Mouse (Mus musculus): ENCODE data around the gene Abhd17a. TPM values are rescaled to one million over a fixed set of nuclear protein-coding genes. Genes with fewer than 3 reads are reported as not detected.
A peak's percentile ranks its signal among the peaks of the same experiment; 100 is the strongest.

Abhd17a gene
- polyA plus RNA-seq, 1 experiment from 2014 or later = 50.2 TPM

DNA sequence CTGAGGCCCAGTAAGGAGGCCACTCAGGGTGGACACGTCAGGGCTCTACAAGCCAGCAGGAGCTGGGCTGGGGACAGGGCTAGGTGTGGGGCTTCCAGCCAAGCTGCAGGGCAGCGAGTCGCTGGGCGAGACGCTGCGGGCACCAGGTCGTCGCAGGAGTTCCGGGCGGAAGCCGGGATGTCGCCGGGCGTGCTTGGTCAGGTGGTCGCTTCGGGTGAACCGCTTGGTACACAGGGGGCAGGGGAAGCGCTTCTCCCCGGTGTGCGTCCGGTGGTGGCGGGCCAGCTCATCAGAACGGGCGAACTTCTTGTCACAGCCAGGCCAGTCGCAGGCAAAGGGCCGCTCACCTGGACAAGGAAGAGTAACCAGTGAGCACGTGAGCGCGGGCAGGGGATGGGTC lies 21.3 kb downstream of the Abhd17a start:
- Histone ChIP-seq H3K4me2 (ENCODE audit: low read depth, low read length) (0 out of 2 replicates have a peak overlapping the region, but pooled peaks have one; percentile 99), H3K27ac (ENCODE audit: low read depth) (0 out of 2 replicates have a peak overlapping the region, but pooled peaks have one; percentile 11), H3K4me3 (ENCODE audit: low read depth, low read length) (no peak overlapping the region), H3K9me3 (ENCODE audit: low read length) (no peaks in the 10 kb centered on the region), H3K4me1 (ENCODE audit: insufficient read depth) (peaks cover 52% of the 10 kb centered on the region), H3K9ac (replicated peaks) (no peak overlapping the region; the same call in 1 of the 2 replicates), H3K27me3 (ENCODE audit: insufficient read depth, low read length) (no peaks in the 10 kb centered on the region), H3K36me3 (replicated peaks; ENCODE audit: insufficient read depth, low read length) (peaks cover 10% of the 10 kb centered on the region; the same call in 1 of the 2 replicates)
- TF ChIP-seq CTCF (IDR thresholded peaks at IDR 0.05; ENCODE audit: low read depth) (no peak), EP300 (IDR thresholded peaks at IDR 0.05; ENCODE audit: low read depth) (no peak)
- ATAC-seq = no peak
- no peak for DNase-seq
- WGBS (ENCODE audit: insufficient replicate concordance) = 95% methylated on average over 29 of the region's 29 CpGs

GRCm38 (mm10) chr10:80566375-80567092 lies 23.6 kb downstream of the Abhd17a start:
- H3K9ac ChIP-seq (replicated peaks) = no peak overlapping the region
- no peak overlapping the region for H3K4me3 ChIP-seq (ENCODE audit: low read depth, low read length)
- H3K27me3 ChIP-seq (ENCODE audit: insufficient read depth, low read length) = no peaks in the 10 kb centered on the region
- ATAC-seq (peak; percentile 22; the same call in 1 of the 2 replicates), DNase-seq (peak; percentile 93)
- H3K4me1 ChIP-seq (ENCODE audit: insufficient read depth) = peaks cover 37% of the 10 kb centered on the region
- H3K9me3 ChIP-seq (ENCODE audit: low read length) = no peaks in the 10 kb centered on the region
- no peak overlapping the region for H3K27ac ChIP-seq (ENCODE audit: low read depth)
- WGBS (ENCODE audit: insufficient replicate concordance) = 34% methylated on average over 17 of the region's 17 CpGs
- H3K4me2 ChIP-seq (ENCODE audit: low read depth, low read length) = no peak overlapping the region; the same call in 1 of the 2 replicates
- peak; percentile 99 for TF ChIP-seq CTCF (IDR thresholded peaks at IDR 0.05; ENCODE audit: low read depth)
- TF ChIP-seq EP300 (IDR thresholded peaks at IDR 0.05; ENCODE audit: low read depth) = no peak
- H3K36me3 ChIP-seq (replicated peaks; ENCODE audit: insufficient read depth, low read length) = peaks cover 10% of the 10 kb centered on the region; the same call in 1 of the 2 replicates

- H3K4me1 ChIP-seq (ENCODE audit: insufficient read depth) = peaks cover 35% of the 10 kb centered on the region
- DNase-seq (peak; percentile 95), ATAC-seq (peak; percentile 85)
- no peaks in the 10 kb centered on the region for H3K9me3 ChIP-seq (ENCODE audit: low read length)
- 0 out of 2 replicates have a peak, but pooled peaks cover 4% of the 10 kb centered on the region for H3K36me3 ChIP-seq (replicated peaks; ENCODE audit: insufficient read depth, low read length)
- WGBS (ENCODE audit: insufficient replicate concordance) = under 1% methylated on average over 72 of the region's 72 CpGs
- peak within 1 kb of the TSS; percentile 72 for H3K4me2 ChIP-seq (ENCODE audit: low read depth, low read length)
- TF ChIP-seq CTCF (IDR thresholded peaks at IDR 0.05; ENCODE audit: low read depth) = peak; percentile 92
- peak; percentile 82 for TF ChIP-seq EP300 (IDR thresholded peaks at IDR 0.05; ENCODE audit: low read depth)
- H3K4me3 ChIP-seq (ENCODE audit: low read depth, low read length) = peak within 1 kb of the TSS; percentile 100
- H3K9ac ChIP-seq (replicated peaks) = peak within 1 kb of the TSS; percentile 99
- peak within 1 kb of the TSS; percentile 95 for H3K27ac ChIP-seq (ENCODE audit: low read depth)
- no peaks in the 10 kb centered on the region for H3K27me3 ChIP-seq (ENCODE audit: insufficient read depth, low read length)
Observed at GRCm38 (mm10) chr10:80561116-80561944, 28.8 kb downstream of the Abhd17a start, which contains the start of gene Rexo1. Rexo1 (minus strand) TSS chr10:80561560.

DNA sequence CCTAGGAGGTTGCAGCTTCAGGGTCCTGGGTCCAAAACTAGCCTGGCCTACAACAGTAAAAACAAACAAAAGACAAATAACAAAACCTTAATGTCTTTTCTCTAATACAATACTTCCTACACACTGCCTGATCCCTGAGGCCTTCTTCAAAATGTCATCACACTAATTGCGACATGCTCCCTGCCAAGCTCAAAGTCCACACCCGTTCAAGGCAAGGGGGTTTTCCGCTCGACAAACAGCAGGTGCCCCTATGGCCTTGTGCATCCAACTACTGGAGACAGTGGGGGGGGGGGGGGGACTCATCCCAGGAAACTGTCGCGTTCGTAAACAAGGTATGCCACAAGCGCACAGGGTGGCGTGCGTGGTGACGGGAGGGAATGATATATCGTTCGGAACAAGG lies 29.5 kb downstream of the Abhd17a start:
- 1% methylated on average over 13 of the region's 13 CpGs for WGBS (ENCODE audit: insufficient replicate concordance)
- Histone ChIP-seq H3K36me3 (replicated peaks; ENCODE audit: insufficient read depth, low read length) (0 out of 2 replicates have a peak, but pooled peaks cover under 1% of the 10 kb centered on the region), H3K4me3 (ENCODE audit: low read depth, low read length) (peak overlapping the region; percentile 100), H3K9ac (replicated peaks) (peak overlapping the region; percentile 99), H3K4me1 (ENCODE audit: insufficient read depth) (peaks cover 33% of the 10 kb centered on the region), H3K27ac (ENCODE audit: low read depth) (peak overlapping the region; percentile 95), H3K27me3 (ENCODE audit: insufficient read depth, low read length) (no peaks in the 10 kb centered on the region), H3K4me2 (ENCODE audit: low read depth, low read length) (peak overlapping the region; percentile 72), H3K9me3 (ENCODE audit: low read length) (no peaks in the 10 kb centered on the region)
- DNase-seq = peak; percentile 66
- TF ChIP-seq EP300 (IDR thresholded peaks at IDR 0.05; ENCODE audit: low read depth) (no peak), CTCF (IDR thresholded peaks at IDR 0.05; ENCODE audit: low read depth) (no peak)
- peak; percentile 52 for ATAC-seq

DNA sequence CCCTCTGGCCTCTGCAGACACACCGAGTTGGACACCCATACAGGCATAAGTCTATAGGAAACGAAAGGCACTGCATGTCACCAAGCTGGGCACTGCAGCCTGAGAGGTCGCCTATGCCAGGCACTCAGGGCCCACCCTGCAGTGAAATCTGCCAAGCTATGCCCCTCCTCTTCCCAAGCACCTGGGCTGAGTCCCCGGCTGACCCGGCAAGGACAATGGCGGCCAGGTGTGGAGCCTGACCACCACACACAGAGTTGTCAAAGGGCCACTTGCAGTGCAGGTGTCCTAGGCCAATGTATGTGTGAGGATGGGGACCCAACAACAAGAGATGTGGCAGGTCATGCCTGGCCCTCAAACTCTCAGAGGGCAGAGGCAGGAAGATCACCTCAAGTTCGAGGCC lies 30.7 kb downstream of the Abhd17a start:
- DNase-seq (no peak), ATAC-seq (no peak)
- Histone ChIP-seq H3K4me3 (ENCODE audit: low read depth, low read length) (no peak overlapping the region), H3K4me2 (ENCODE audit: low read depth, low read length) (peak overlapping the region; percentile 72), H3K9me3 (ENCODE audit: low read length) (no peaks in the 10 kb centered on the region), H3K9ac (replicated peaks) (peak overlapping the region; percentile 99), H3K4me1 (ENCODE audit: insufficient read depth) (peaks cover 40% of the 10 kb centered on the region), H3K27ac (ENCODE audit: low read depth) (0 out of 2 replicates have a peak overlapping the region, but pooled peaks have one; percentile 7), H3K36me3 (replicated peaks; ENCODE audit: insufficient read depth, low read length) (0 out of 2 replicates have a peak, but pooled peaks cover 2% of the 10 kb centered on the region), H3K27me3 (ENCODE audit: insufficient read depth, low read length) (no peaks in the 10 kb centered on the region)
- 81% methylated on average over 7 of the region's 7 CpGs for WGBS (ENCODE audit: insufficient replicate concordance)
- TF ChIP-seq EP300 (IDR thresholded peaks at IDR 0.05; ENCODE audit: low read depth) (no peak), CTCF (IDR thresholded peaks at IDR 0.05; ENCODE audit: low read depth) (no peak)

Data from liver, postnatal 0 days (tissue).